Mouse (Mus musculus): Measurements from ENCODE around the gene Nkd2. TPM values are rescaled to one million over a fixed set of nuclear protein-coding genes. Genes with fewer than 3 reads are reported as not detected.

Nkd2 gene
- total and polyA plus RNA-seq, 2 experiments from 2014 or later, result 5.7 to 14.3 TPM

DNA sequence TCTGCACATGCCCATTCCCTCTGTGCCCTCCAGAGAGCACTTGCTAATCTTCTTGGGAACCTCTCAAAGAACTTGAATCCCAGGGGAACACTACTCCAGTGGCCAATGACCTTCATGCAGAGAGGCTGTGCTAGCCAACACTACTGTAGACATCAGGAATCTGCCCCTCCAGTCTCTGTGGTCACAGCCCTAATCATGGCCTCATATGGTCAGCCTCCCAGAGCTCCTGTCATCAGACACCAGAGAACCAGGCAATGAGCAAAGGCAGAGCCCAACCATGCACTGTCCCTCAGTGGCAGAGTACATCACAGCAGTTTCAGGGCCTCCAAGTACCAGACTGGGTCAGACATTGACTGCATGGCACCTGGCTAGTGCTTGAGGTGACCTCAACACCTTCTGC is 4.7 kb downstream of the Nkd2 start:
- Histone ChIP-seq H3K4me1 (ENCODE audit: control insufficient read depth, insufficient read depth) (peaks cover 13% of the 10 kb centered on the region), H3K9ac (replicated peaks; ENCODE audit: low read depth, low read length) (no peak overlapping the region), H3K36me3 (replicated peaks; ENCODE audit: control insufficient read depth, insufficient read depth, low read length) (no peaks in the 10 kb centered on the region), H3K4me2 (ENCODE audit: low read depth, low read length) (no peak overlapping the region), H3K9me3 (replicated peaks; ENCODE audit: control insufficient read depth, low read length) (no peaks in the 10 kb centered on the region), H3K27ac (ENCODE audit: low read depth) (peak overlapping the region; percentile 79), H3K27me3 (ENCODE audit: control insufficient read depth, insufficient read depth, low read length) (peaks cover 21% of the 10 kb centered on the region), H3K4me3 (ENCODE audit: low read depth, low read length) (no peak overlapping the region)
- TF ChIP-seq EP300 (IDR thresholded peaks at IDR 0.05; ENCODE audit: low read depth) (0 out of 2 replicates have a peak, but pooled peaks have one; percentile 67), CTCF (IDR thresholded peaks at IDR 0.05; ENCODE audit: low read depth) (no peak)
- DNase-seq (ENCODE audit: low spot score) (peak; percentile 86), ATAC-seq (ENCODE audit: insufficient read depth, low read depth) (peak; percentile 93)

DNA sequence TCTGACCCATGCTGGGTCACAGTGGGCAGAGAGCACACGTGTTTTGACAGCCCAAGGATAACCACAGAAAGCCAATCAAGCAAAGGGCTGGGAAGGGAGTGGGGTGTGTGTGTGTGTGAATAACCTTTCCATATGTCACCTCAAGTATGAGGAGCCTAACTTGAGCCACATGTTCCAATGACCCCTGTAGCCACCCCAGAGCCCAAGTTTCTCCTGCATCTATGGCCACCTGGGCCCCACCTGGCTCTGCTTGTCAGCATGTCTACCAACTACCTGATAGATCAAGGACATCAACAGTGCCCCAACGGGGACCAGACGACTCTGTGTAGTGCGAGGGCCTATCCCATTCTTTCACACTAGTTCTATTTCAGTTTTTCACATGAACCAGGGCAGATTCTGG is 7.7 kb downstream of the Nkd2 start:
- no peaks in the 10 kb centered on the region for H3K36me3 ChIP-seq (replicated peaks; ENCODE audit: control insufficient read depth, insufficient read depth, low read length)
- DNase-seq (ENCODE audit: low spot score) (no peak), ATAC-seq (ENCODE audit: insufficient read depth, low read depth) (no peak)
- no peaks in the 10 kb centered on the region for H3K9me3 ChIP-seq (replicated peaks; ENCODE audit: control insufficient read depth, low read length)
- 78% methylated on average over 4 of the region's 4 CpGs for WGBS
- peaks cover 19% of the 10 kb centered on the region for H3K4me1 ChIP-seq (ENCODE audit: control insufficient read depth, insufficient read depth)
- 0 out of 2 replicates have a peak, but pooled peaks cover 3% of the 10 kb centered on the region for H3K27me3 ChIP-seq (ENCODE audit: control insufficient read depth, insufficient read depth, low read length)
- no peak overlapping the region for H3K4me2 ChIP-seq (ENCODE audit: low read depth, low read length)
- H3K9ac ChIP-seq (replicated peaks; ENCODE audit: low read depth, low read length), result no peak overlapping the region
- no peak overlapping the region for H3K27ac ChIP-seq (ENCODE audit: low read depth)
- no peak overlapping the region for H3K4me3 ChIP-seq (ENCODE audit: low read depth, low read length)
- TF ChIP-seq CTCF (IDR thresholded peaks at IDR 0.05; ENCODE audit: low read depth), result no peak
- TF ChIP-seq EP300 (IDR thresholded peaks at IDR 0.05; ENCODE audit: low read depth), result no peak

DNA sequence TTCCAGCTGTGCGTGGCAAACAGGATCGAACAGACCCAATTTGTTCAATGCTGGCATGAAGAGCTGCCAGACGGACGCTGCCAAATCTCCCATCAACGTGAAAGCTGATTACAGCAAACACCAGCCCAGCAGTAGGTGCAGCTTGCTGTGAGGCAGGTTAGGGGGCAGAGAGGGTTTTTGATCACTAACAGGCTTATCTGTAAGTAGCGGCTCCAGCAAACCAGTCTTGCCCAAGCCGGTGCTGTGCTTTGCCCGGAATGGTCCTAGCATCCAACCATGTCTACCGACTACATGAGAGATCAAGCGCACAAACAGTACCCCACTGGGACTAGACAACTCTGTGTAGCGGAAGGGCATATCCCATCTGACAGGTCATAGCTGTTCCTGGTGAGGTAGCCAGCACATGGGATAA is 8.3 kb downstream of the Nkd2 start:
- Histone ChIP-seq H3K4me1 (ENCODE audit: control insufficient read depth, insufficient read depth) (peaks cover 19% of the 10 kb centered on the region), H3K4me2 (ENCODE audit: low read depth, low read length) (no peak overlapping the region), H3K36me3 (replicated peaks; ENCODE audit: control insufficient read depth, insufficient read depth, low read length) (no peaks in the 10 kb centered on the region), H3K4me3 (ENCODE audit: low read depth, low read length) (no peak overlapping the region), H3K27ac (ENCODE audit: low read depth) (no peak overlapping the region), H3K27me3 (ENCODE audit: control insufficient read depth, insufficient read depth, low read length) (0 out of 2 replicates have a peak, but pooled peaks cover 3% of the 10 kb centered on the region), H3K9ac (replicated peaks; ENCODE audit: low read depth, low read length) (no peak overlapping the region), H3K9me3 (replicated peaks; ENCODE audit: control insufficient read depth, low read length) (no peaks in the 10 kb centered on the region)
- no peak for TF ChIP-seq CTCF (IDR thresholded peaks at IDR 0.05; ENCODE audit: low read depth)
- TF ChIP-seq EP300 (IDR thresholded peaks at IDR 0.05; ENCODE audit: low read depth), result no peak
- ATAC-seq (ENCODE audit: insufficient read depth, low read depth), result no peak
- DNase-seq (ENCODE audit: low spot score), result no peak
- 76% methylated on average over 11 of the region's 11 CpGs for WGBS

DNA sequence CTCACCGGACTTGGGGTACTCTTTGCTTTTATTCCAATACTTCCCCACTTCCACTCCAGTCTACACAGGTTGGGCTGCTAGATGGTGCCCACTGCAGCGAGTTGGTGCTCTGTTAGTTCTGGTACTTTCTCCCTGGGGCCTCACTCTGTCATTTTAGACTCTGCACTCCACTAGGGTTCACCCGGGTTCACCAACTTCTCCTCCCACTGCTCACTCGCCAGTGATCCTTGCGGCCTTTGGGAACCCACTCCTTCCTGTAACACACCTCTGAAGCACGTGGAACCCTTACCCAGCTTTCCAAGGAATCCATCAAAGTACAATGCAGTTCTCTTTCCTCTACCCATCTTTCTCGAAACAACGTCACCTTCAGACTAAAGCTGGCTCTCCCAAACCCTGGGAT is 9.7 kb downstream of the Nkd2 start:
- Histone ChIP-seq H3K36me3 (replicated peaks; ENCODE audit: control insufficient read depth, insufficient read depth, low read length) (no peaks in the 10 kb centered on the region), H3K27me3 (ENCODE audit: control insufficient read depth, insufficient read depth, low read length) (no peaks in the 10 kb centered on the region), H3K9me3 (replicated peaks; ENCODE audit: control insufficient read depth, low read length) (no peaks in the 10 kb centered on the region), H3K4me2 (ENCODE audit: low read depth, low read length) (no peak overlapping the region), H3K4me3 (ENCODE audit: low read depth, low read length) (no peak overlapping the region), H3K9ac (replicated peaks; ENCODE audit: low read depth, low read length) (no peak overlapping the region), H3K4me1 (ENCODE audit: control insufficient read depth, insufficient read depth) (peaks cover 14% of the 10 kb centered on the region), H3K27ac (ENCODE audit: low read depth) (no peak overlapping the region)
- DNase-seq (ENCODE audit: low spot score), result no peak
- TF ChIP-seq CTCF (IDR thresholded peaks at IDR 0.05; ENCODE audit: low read depth) (no peak), EP300 (IDR thresholded peaks at IDR 0.05; ENCODE audit: low read depth) (no peak)
- 82% methylated on average over 8 of the region's 8 CpGs for WGBS
- ATAC-seq (ENCODE audit: insufficient read depth, low read depth), result no peak

DNA sequence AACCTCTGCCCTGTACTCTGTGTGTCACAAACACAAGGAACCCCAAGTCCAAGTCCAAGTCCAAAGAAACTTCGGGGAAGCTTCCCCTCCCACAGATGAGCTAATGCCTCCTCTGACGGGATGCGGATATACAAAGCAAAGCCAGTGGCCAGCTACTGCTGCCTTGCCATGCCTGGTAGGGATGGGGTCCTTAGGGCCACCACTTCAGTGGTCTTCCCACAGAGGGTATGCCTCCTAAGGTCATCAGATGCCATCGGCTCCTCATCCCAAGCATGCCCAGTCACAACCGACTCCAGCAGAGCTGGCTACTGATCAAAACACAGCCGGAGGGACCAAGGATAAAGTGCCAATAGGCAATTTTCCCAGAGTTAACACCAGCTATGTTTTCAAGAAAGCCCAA is 10.9 kb downstream of the Nkd2 start:
- TF ChIP-seq CTCF (IDR thresholded peaks at IDR 0.05; ENCODE audit: low read depth) (no peak), EP300 (IDR thresholded peaks at IDR 0.05; ENCODE audit: low read depth) (no peak)
- Histone ChIP-seq H3K4me1 (ENCODE audit: control insufficient read depth, insufficient read depth) (peaks cover 6% of the 10 kb centered on the region; the same call in 1 of the 2 replicates), H3K9me3 (replicated peaks; ENCODE audit: control insufficient read depth, low read length) (no peaks in the 10 kb centered on the region), H3K36me3 (replicated peaks; ENCODE audit: control insufficient read depth, insufficient read depth, low read length) (no peaks in the 10 kb centered on the region), H3K27ac (ENCODE audit: low read depth) (no peak overlapping the region), H3K4me2 (ENCODE audit: low read depth, low read length) (no peak overlapping the region), H3K9ac (replicated peaks; ENCODE audit: low read depth, low read length) (no peak overlapping the region), H3K4me3 (ENCODE audit: low read depth, low read length) (no peak overlapping the region), H3K27me3 (ENCODE audit: control insufficient read depth, insufficient read depth, low read length) (no peaks in the 10 kb centered on the region)
- ATAC-seq (ENCODE audit: insufficient read depth, low read depth), result no peak
- 68% methylated on average over 6 of the region's 6 CpGs for WGBS
- no peak for DNase-seq (ENCODE audit: low spot score)

DNA sequence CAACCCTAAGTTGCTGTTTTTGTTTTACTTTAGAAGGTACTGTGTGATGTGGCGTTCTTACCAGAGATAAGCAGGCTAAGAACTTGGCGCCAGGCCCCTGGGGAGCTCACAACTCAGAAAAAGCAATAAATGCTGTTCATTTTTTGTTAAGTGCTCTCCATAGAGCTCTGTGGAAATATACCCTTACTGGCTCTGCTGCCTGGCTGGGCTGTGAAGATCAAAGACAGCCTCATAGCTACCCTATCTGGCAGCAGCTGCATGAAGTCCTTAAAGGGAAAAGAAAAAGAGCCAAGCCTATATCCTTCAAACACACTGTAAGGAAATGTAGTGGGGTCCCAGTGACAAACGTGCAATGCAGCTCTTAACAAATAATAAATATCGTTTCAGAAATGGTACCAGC is 11.6 kb downstream of the Nkd2 start:
- Histone ChIP-seq H3K9me3 (replicated peaks; ENCODE audit: control insufficient read depth, low read length) (no peaks in the 10 kb centered on the region), H3K27ac (ENCODE audit: low read depth) (no peak overlapping the region), H3K36me3 (replicated peaks; ENCODE audit: control insufficient read depth, insufficient read depth, low read length) (no peaks in the 10 kb centered on the region), H3K4me1 (ENCODE audit: control insufficient read depth, insufficient read depth) (peaks cover 6% of the 10 kb centered on the region; the same call in 1 of the 2 replicates), H3K4me3 (ENCODE audit: low read depth, low read length) (no peak overlapping the region), H3K4me2 (ENCODE audit: low read depth, low read length) (no peak overlapping the region), H3K9ac (replicated peaks; ENCODE audit: low read depth, low read length) (no peak overlapping the region), H3K27me3 (ENCODE audit: control insufficient read depth, insufficient read depth, low read length) (no peaks in the 10 kb centered on the region)
- ATAC-seq (ENCODE audit: insufficient read depth, low read depth), result no peak
- TF ChIP-seq CTCF (IDR thresholded peaks at IDR 0.05; ENCODE audit: low read depth) (no peak), EP300 (IDR thresholded peaks at IDR 0.05; ENCODE audit: low read depth) (no peak)
- 34% methylated on average over 4 of the region's 4 CpGs for WGBS
- no peak for DNase-seq (ENCODE audit: low spot score)
